Mouse (Mus musculus) v-Abl transformed pro-B cells (cell line): ENCODE data around the gene Fmnl3.
"Not testable (repeated sequence)": the region's sequence is repeated elsewhere in the genome, so short reads cannot be mapped to it uniquely, and the experiment has no call there.

Source experiments
- in situ Hi-C, 2 experiments: fragments of 400-800 bp; cut with MboI; formaldehyde crosslinking; loops; one replicate each; pipeline ENCODE4 v1.15.1; 2025; ENCODE audit not compliant: unreplicated experiment in 2 of 2

Fmnl3 gene

GRCm38 (mm10) chr15:99391975-99392374 is 21.7 kb upstream of the Fmnl3 start:
- in situ Hi-C loops, result loop anchor here in 1 of 2 experiments (10.0 kb wide), 1 partner anchor 357 kb away; no protein-coding TSS in a partner anchor

- in situ Hi-C loops, result loop anchor here in 1 of 2 experiments (10.0 kb wide), 1 partner anchor 356 kb away; no protein-coding TSS in a partner anchor
Measured at GRCm38 (mm10) chr15:99390472-99391401, 20.5 kb upstream of the Fmnl3 start.

- in situ Hi-C loops, result no loop called here
Measured at GRCm38 (mm10) chr15:99387976-99388375, 17.7 kb upstream of the Fmnl3 start.

- in situ Hi-C loops, result no loop called here
Measured at GRCm38 (mm10) chr15:99386796-99387195, 16.5 kb upstream of the Fmnl3 start.

GRCm38 (mm10) chr15:99386110-99386509 is 15.8 kb upstream of the Fmnl3 start:
- in situ Hi-C loops, result not testable (repeated sequence)

GRCm38 (mm10) chr15:99384071-99384470 is 13.8 kb upstream of the Fmnl3 start:
- in situ Hi-C loops, result no loop called here

- in situ Hi-C loops, result no loop called here
Measured at GRCm38 (mm10) chr15:99382893-99383292, 12.6 kb upstream of the Fmnl3 start.

- in situ Hi-C loops, result no loop called here
Measured at GRCm38 (mm10) chr15:99376240-99376639, 6.0 kb upstream of the Fmnl3 start.

- in situ Hi-C loops, result no loop called here
Measured at GRCm38 (mm10) chr15:99375581-99375980, 5.3 kb upstream of the Fmnl3 start.

GRCm38 (mm10) chr15:99375036-99375435 is 4.8 kb upstream of the Fmnl3 start:
- in situ Hi-C loops, result no loop called here

GRCm38 (mm10) chr15:99372761-99373160 is 2.5 kb upstream of the Fmnl3 start:
- in situ Hi-C loops, result loop anchor here in 1 of 2 experiments (5.0 kb wide), 1 partner anchor 45 kb away; no protein-coding TSS in a partner anchor

GRCm38 (mm10) chr15:99371526-99372340 is 1.5 kb upstream of the Fmnl3 start:
- in situ Hi-C loops, result loop anchor here in 1 of 2 experiments (5.0 kb wide), 1 partner anchor 44 kb away; no protein-coding TSS in a partner anchor

- in situ Hi-C loops, result loop anchor here (5.0 kb wide), 2 partner anchors 37 to 42 kb away; no protein-coding TSS in a partner anchor
Measured at GRCm38 (mm10) chr15:99369391-99370171, 701 bp downstream of the Fmnl3 start.

- in situ Hi-C loops, result loop anchor here in 1 of 2 experiments (5.0 kb wide), 1 partner anchor 36 kb away; no protein-coding TSS in a partner anchor
Measured at GRCm38 (mm10) chr15:99368583-99369266, 1.6 kb downstream of the Fmnl3 start.

- in situ Hi-C loops, result loop anchor here in 1 of 2 experiments (5.0 kb wide), 1 partner anchor 33 kb away; no protein-coding TSS in a partner anchor
Measured at GRCm38 (mm10) chr15:99364921-99365320, 5.4 kb downstream of the Fmnl3 start.

- in situ Hi-C loops, result no loop called here
Measured at GRCm38 (mm10) chr15:99364022-99364530, 6.2 kb downstream of the Fmnl3 start.

- in situ Hi-C loops, result no loop called here
Measured at GRCm38 (mm10) chr15:99358952-99359351, 11.3 kb downstream of the Fmnl3 start.

GRCm38 (mm10) chr15:99356462-99356861 is 13.8 kb downstream of the Fmnl3 start:
- in situ Hi-C loops, result no loop called here

- in situ Hi-C loops, result no loop called here
Measured at GRCm38 (mm10) chr15:99355660-99356059, 14.6 kb downstream of the Fmnl3 start.
